Mouse (Mus musculus) thymus, postnatal 4 days (tissue): ENCODE measurements around the gene Fxyd2.

Experiments
- DNase-seq: peaks from one replicate; pipeline ENCODE4 v3.0.0; 2021

Fxyd2 gene

GRCm38 (mm10) chr9:45429951-45430697, 30.7 kb downstream of the Fxyd2 start:
- peak; percentile 38 for DNase-seq

- DNase-seq, result no peak
Observed at GRCm38 (mm10) chr9:45430698-45430959, 31.2 kb downstream of the Fxyd2 start.

GRCm38 (mm10) chr9:45431150-45431549, 31.7 kb downstream of the Fxyd2 start:
- DNase-seq, result no peak

- DNase-seq, result no peak
Observed at GRCm38 (mm10) chr9:45432639-45433038, 33.2 kb downstream of the Fxyd2 start.

DNA sequence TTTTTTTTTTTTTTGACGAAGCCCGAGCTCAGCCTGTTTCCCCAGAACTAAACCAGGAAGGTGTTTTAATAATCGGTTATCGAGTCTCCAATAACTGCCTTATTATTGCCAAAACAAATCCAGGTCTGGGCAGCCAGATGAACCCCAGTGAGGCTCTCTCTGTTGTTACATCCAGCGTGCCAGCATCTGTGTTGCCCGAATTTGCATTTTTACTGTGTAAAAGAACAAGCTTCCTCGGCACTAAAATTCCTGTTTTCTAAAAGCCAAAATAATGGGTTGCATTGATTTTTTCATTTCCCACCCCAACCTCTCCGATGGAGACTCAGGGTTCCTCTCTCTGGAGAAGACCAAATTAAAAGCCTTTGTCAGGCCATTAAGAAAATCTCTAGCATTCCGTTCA, 33.6 kb downstream of the Fxyd2 start:
- DNase-seq, result no peak

DNA sequence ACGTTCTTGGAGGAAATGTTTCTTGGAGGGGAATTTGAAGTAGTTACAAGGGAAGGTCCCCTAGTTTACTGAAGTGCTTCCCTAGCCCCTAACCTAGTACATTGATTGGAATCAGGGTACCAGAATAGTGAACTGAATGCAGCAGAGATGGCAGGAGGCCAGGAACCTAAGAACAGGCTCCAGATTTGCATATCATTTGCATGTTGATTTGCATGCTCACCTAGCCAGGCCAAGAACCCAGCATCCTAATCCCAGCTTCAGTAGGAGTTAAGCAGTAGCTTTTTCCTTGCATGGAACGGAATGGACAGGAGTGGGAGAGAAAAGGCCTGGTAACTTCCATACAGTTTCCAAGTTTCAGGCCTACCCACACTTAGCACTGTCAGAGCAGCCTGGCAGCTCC, 34.7 kb downstream of the Fxyd2 start:
- no peak for DNase-seq

DNA sequence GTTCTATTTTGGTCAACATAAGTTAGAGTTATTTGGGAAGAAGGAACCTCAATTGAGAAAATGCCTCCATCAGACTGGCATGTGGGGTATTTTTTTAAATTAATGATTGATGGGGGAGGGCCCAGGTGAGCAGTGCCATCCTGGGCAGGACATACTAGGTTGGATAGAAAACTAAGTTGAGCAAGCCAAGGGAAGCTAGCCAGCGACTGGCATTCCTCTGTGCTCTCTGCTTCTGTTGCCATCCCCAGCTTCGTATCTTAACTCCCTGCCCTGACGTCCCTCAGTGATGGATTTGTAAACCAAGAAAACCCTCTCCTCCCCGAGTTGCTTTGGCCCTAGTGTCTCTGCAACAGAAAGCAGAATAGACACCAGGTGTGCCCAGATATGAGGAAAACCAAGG, 39.6 kb downstream of the Fxyd2 start:
- DNase-seq, result no peak

GRCm38 (mm10) chr9:45440083-45440784, 40.8 kb downstream of the Fxyd2 start:
- DNase-seq, result no peak

GRCm38 (mm10) chr9:45444251-45444798, 44.9 kb downstream of the Fxyd2 start:
- no peak for DNase-seq

DNA sequence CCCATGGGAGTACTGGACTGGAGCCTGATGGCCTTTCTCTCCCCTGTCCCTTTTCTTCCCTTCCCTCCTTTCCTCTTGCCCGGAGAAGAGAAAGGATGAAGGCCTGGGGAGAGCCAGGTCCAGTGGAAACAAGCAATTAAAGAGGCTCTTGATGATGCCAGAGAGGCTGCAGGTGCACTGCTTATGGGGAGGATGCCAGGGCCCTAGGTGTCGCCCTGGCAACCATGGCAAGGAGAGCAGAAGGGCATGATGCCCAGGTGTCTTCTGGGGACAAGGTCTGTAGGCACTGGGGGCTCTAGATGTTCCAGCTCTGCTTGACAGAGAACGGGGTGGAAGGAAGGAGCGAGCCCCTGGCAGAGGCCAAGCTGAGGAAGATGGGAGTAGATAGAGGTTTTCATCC, 50.2 kb downstream of the Fxyd2 start:
- no peak for DNase-seq

DNA sequence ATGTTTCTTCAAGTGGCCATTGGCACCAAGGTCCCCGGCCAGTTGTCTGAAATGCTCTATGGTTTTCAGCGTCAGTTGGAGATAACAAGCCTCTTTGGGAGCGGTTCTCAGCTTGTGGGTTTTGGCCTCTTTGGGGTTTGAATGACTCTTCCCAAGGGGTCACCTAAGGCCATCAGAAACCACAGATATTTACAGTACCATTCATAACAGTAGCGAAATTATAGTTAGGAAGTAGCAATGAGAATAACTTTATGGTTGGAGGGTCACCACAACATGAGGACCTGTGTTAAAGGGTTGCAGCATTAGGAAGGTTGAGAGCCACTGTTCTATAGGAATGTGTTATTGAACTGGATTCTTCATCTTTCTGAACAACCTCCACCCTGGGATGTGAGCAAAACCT, 51.9 kb downstream of the Fxyd2 start:
- DNase-seq, result no peak

DNA sequence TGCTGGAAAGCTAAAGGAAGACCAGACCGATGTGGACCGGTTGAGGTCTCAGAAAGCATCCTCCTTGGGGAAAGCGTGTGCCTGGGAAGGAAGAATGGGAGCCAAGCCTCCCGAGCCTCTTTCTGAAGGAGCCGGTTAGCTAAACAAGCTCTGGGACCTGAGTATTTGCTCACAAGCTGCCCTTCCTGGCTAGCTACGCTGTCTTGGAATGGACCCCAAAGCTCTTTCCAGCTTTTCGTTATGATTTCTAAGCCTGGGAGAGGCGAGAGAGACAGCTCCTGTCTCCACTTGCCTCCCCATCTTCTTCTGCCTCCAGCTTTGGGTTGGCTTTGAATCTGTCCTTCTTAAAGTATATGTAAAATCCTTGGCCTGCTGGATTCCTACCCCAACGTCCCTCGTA, 54.6 kb downstream of the Fxyd2 start:
- DNase-seq, result no peak

- no peak for DNase-seq
Observed at GRCm38 (mm10) chr9:45454889-45455610, 55.6 kb downstream of the Fxyd2 start.

GRCm38 (mm10) chr9:45457200-45457599, 57.7 kb downstream of the Fxyd2 start:
- no peak for DNase-seq

DNA sequence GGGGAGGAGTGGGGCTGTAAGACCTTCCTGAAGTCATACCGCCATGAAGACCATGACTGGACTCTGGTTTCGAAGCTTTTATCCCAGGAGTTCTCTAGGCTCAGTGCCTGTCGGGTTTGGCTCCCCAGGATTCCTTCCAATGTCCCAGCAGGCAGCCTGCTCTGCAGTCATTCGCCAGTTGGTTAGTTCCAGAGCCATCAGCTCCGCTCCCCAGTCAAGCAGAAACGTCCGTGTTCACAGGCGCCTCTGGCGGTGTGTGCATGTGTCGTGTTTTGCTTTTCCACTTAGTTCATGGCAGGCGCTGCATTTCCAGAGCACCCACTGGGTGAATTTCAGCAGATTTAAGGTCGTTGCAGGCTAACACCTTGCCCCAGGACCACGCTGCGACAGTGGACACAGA, 58.9 kb downstream of the Fxyd2 start:
- DNase-seq, result no peak
